Mouse (Mus musculus) v-Abl transformed pro-B cells (cell line): ENCODE data around the gene Capn15.

Experiments
- in situ Hi-C, 2 experiments: fragments of 400-800 bp; cut with MboI; formaldehyde crosslinking; loops; one replicate each; pipeline ENCODE4 v1.15.1; 2025; ENCODE audit not compliant: unreplicated experiment in 2 of 2

Capn15 gene

GRCm38 (mm10) chr17:25985306-25986294 lies at the start of gene Capn15:
Capn15 (minus strand) TSS chr17:25985796.
- in situ Hi-C loops = no loop called here

GRCm38 (mm10) chr17:26032037-26032436 lies 46.4 kb upstream of the Capn15 start:
- in situ Hi-C loops = loop anchor here (5.0 to 10.0 kb wide), 2 partner anchors 50 to 63 kb away; partner anchors contain the start of genes Decr2 (in 1 of the 2) and Nme4 (in 1 of the 2)

- in situ Hi-C loops = loop anchor here (5.0 to 10.0 kb wide), 2 partner anchors 51 to 63 kb away; partner anchors contain the start of genes Decr2 (in 1 of the 2) and Nme4 (in 1 of the 2)
Observed at GRCm38 (mm10) chr17:26031583-26031982, 46.0 kb upstream of the Capn15 start.

- in situ Hi-C loops = no loop called here
Observed at GRCm38 (mm10) chr17:26028261-26028660, 42.7 kb upstream of the Capn15 start.

GRCm38 (mm10) chr17:26024674-26025073 lies 39.1 kb upstream of the Capn15 start:
- in situ Hi-C loops = no loop called here

- in situ Hi-C loops = no loop called here
Observed at GRCm38 (mm10) chr17:26023966-26024365, 38.4 kb upstream of the Capn15 start.

GRCm38 (mm10) chr17:26023181-26023580 lies 37.6 kb upstream of the Capn15 start:
- in situ Hi-C loops = no loop called here

- in situ Hi-C loops = no loop called here
Observed at GRCm38 (mm10) chr17:26021728-26022341, 36.2 kb upstream of the Capn15 start.

- in situ Hi-C loops = no loop called here
Observed at GRCm38 (mm10) chr17:26020848-26021347, 35.3 kb upstream of the Capn15 start.

- in situ Hi-C loops = no loop called here
Observed at GRCm38 (mm10) chr17:26018388-26018787, 32.8 kb upstream of the Capn15 start.

- in situ Hi-C loops = no loop called here
Observed at GRCm38 (mm10) chr17:26017949-26018348, 32.4 kb upstream of the Capn15 start.

GRCm38 (mm10) chr17:26017021-26017420 lies 31.4 kb upstream of the Capn15 start:
- in situ Hi-C loops = no loop called here

- in situ Hi-C loops = loop anchor here (5.0 kb wide), 1 partner anchor 121 kb away; no protein-coding TSS in a partner anchor
Observed at GRCm38 (mm10) chr17:26013711-26014110, 28.1 kb upstream of the Capn15 start.

- in situ Hi-C loops = loop anchor here (5.0 kb wide), 1 partner anchor 120 kb away; no protein-coding TSS in a partner anchor
Observed at GRCm38 (mm10) chr17:26011841-26012460, 26.4 kb upstream of the Capn15 start.

- in situ Hi-C loops = no loop called here
Observed at GRCm38 (mm10) chr17:26009540-26009939, 23.9 kb upstream of the Capn15 start.

GRCm38 (mm10) chr17:26008787-26009186 lies 23.2 kb upstream of the Capn15 start:
- in situ Hi-C loops = no loop called here

- in situ Hi-C loops = no loop called here
Observed at GRCm38 (mm10) chr17:26008331-26008730, 22.7 kb upstream of the Capn15 start.

- in situ Hi-C loops = no loop called here
Observed at GRCm38 (mm10) chr17:26007646-26008045, 22.1 kb upstream of the Capn15 start.

GRCm38 (mm10) chr17:26005731-26006450 lies 20.3 kb upstream of the Capn15 start:
- in situ Hi-C loops = no loop called here

GRCm38 (mm10) chr17:26004711-26005110 lies 19.1 kb upstream of the Capn15 start:
- in situ Hi-C loops = no loop called here
